Mouse (Mus musculus) sigmoid colon, adult 10 weeks (tissue): Measurements from ENCODE around the gene Twsg1. TPM values are rescaled to one million over a fixed set of nuclear protein-coding genes. Genes with fewer than 3 reads are reported as not detected.

Source experiments
- polyA plus RNA-seq: library from polyadenylated mRNA; stranded (reverse); fragments of 350-450 nt; fragmentation: Illumina TruSeq; extraction: RNeasy Lipid Tissue Mini Kit (QIAGEN cat#74804); gene quantifications from one replicate; pipeline ENCODE4 v1.2.3, GENCODE M21; 2014; ENCODE audit warnings: low read depth, low replicate concordance

Gene Twsg1
- polyA plus RNA-seq = 139 TPM

GRCm38 (mm10) chr17:65950622-65951404 is at the start of gene Twsg1:
Gene Twsg1 (minus strand): TSS chr17:65951226.

GRCm38 (mm10) chr17:65885697-65886529 is 65.1 kb downstream of the Twsg1 start, which contains the start of gene Ralbp1:
Gene Ralbp1 (minus strand): TSS chr17:65885798.

Other genes with a start within 250 kb of the Twsg1 start
- gene Rab31, start 178.5 kb downstream of the Twsg1 start, polyA plus RNA-seq = 19.7 TPM
- gene Ppp4r1, start 168.7 kb downstream of the Twsg1 start, polyA plus RNA-seq = 35.2 TPM
- 68.3 TPM for gene Ralbp1, start 65.4 kb downstream of the Twsg1 start, polyA plus RNA-seq
- 48.7 TPM for gene Ankrd12, start 125.9 kb upstream of the Twsg1 start, polyA plus RNA-seq
- 886 TPM for gene Ndufv2, start 150.3 kb upstream of the Twsg1 start, polyA plus RNA-seq
- gene Washc1, start 160.3 kb upstream of the Twsg1 start, polyA plus RNA-seq = 1.8 TPM
- 2.6 TPM for gene Ddx11, start 172.3 kb upstream of the Twsg1 start, polyA plus RNA-seq